Mouse (Mus musculus) liver, postnatal 0 days (tissue): ENCODE data around the gene Zfp239. TPM values are rescaled to one million over a fixed set of nuclear protein-coding genes. Genes with fewer than 3 reads are reported as not detected.

Experiments
- ATAC-seq: fragments of 200-750 bp; cut with Nextera tagmentation; 2 replicates; pipeline ENCODE4 v1.8.0; 2017; ENCODE audit warnings: mild to moderate bottlenecking, moderate library complexity
- DNase-seq: peaks from one replicate; pipeline ENCODE4 v3.0.0-alpha.2; 2016
- H3K27ac ChIP-seq: fragments of 300-500 bp; sonication (generic); 2 replicates; pipeline ENCODE4 v1.5.1; 2014; ENCODE audit warnings: antibody characterized with exemption, moderate library complexity, mild to moderate bottlenecking, low read depth
- H3K27me3 ChIP-seq: fragments of 300-500 bp; sonication (generic); 2 replicates; pipeline ENCODE4 v1.6.1; 2014; ENCODE audit warnings: low read length, control low read depth, mixed read lengths; ENCODE audit not compliant: insufficient read depth
- H3K36me3 ChIP-seq: fragments of 300-500 bp; sonication (generic); replicated peaks from 2 replicates; pipeline ENCODE4 v1.6.1; 2014; ENCODE audit warnings: mild to moderate bottlenecking, control low read depth, low read length, moderate library complexity, mixed read lengths; ENCODE audit not compliant: insufficient read depth
- H3K4me1 ChIP-seq: fragments of 300-500 bp; sonication (generic); 2 replicates; pipeline ENCODE4 v1.6.1; 2014; ENCODE audit warnings: antibody characterized with exemption, mild to moderate bottlenecking, control low read depth; ENCODE audit not compliant: insufficient read depth
- H3K4me2 ChIP-seq: fragments of 300-500 bp; sonication (generic); 2 replicates; pipeline ENCODE4 v1.6.1; 2014; ENCODE audit warnings: low read depth, mild to moderate bottlenecking, low read length, moderate library complexity, mixed read lengths
- H3K4me3 ChIP-seq: fragments of 300-500 bp; sonication (generic); 2 replicates; pipeline ENCODE4 v1.5.1; 2014; ENCODE audit warnings: low read depth, low read length
- H3K9ac ChIP-seq: fragments of 300-500 bp; sonication (generic); replicated peaks from 2 replicates; pipeline ENCODE4 v1.6.1; 2014; ENCODE audit warnings: mild to moderate bottlenecking, moderate library complexity
- H3K9me3 ChIP-seq: fragments of 300-500 bp; sonication (generic); 2 replicates; pipeline ENCODE4 v1.6.1; 2016; ENCODE audit warnings: mild to moderate bottlenecking, control low read depth, low read length, mixed read lengths
- CTCF ChIP-seq: sonication (generic); IDR thresholded peaks from 2 replicates; pipeline ENCODE4 v1.5.1; 2016; ENCODE audit warnings: antibody characterized with exemption, low read depth
- EP300 ChIP-seq: IDR thresholded peaks from 2 replicates; pipeline ENCODE4 v1.6.1; 2016; ENCODE audit warnings: antibody characterized with exemption, low read depth, mild to moderate bottlenecking
- WGBS: fragments of 180-500 bp; shearing (Covaris S2); extraction: QIAGEN DNeasy Blood & Tissue Kit; methylation state at CpG from one replicate; pipeline ENCODE4 v1.1.7; 2014; ENCODE audit not compliant: insufficient replicate concordance; 5-methylcytosine and 5-hydroxymethylcytosine counted together
- polyA plus RNA-seq: library from polyadenylated mRNA; unstranded; fragments of >200 nt; fragmentation: Nextera tagmentation; extraction: Ambion mirVana; gene quantifications from 2 replicates; pipeline ENCODE4 v1.2.1, GENCODE M21; 2015

Gene Zfp239
- polyA plus RNA-seq, 1 experiment from 2014 or later, result 1.1 TPM

DNA sequence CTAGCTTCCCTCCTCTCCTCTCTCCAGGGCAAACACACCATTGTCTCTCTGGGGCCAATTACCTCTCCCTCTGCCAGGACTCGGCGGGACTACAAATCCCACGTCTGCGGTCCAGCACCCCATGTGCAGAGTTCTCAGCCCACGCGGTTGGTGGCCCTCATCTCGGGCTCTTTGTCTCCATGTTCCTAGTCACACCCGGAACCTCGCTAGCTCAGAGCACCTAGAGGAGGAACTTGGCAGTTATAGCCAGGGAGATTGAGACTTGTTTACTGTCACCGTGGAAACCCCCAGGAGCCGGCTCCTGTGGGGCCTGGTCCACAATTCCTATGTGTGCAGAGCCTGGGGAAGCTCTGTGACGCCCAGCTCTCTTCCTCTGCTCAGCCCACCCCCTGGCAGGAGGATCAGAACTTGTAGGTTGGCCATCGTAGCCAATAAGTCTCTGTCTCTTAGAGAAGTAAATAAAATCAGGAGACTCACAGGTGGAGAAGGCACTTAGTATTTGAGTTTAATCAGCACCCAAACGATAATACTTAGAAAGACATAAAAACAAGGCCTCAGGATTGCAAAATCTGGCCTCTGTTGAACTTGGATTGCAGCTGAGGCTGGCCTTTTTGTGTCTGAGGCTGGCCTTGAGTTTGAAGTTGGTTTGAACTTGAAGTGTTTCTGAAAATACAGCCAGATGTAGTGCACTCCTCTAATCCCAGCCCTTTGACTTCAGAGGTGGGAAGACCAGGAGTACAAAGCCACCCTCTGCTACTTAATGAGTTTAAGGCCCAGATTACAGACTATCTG lies 29.7 kb downstream of the Zfp239 start:
- H3K4me3 ChIP-seq, result no peak overlapping the region
- ATAC-seq, result peak; percentile 30; the same call in 1 of the 2 replicates
- H3K9ac ChIP-seq, result peak overlapping the region; percentile 35; the same call in 1 of the 2 replicates
- H3K27me3 ChIP-seq, result no peaks in the 10 kb centered on the region
- H3K4me1 ChIP-seq, result peaks cover 26% of the 10 kb centered on the region
- peak; percentile 26 for DNase-seq
- H3K36me3 ChIP-seq, result no peaks in the 10 kb centered on the region
- WGBS, result 39% methylated on average over 14 of the region's 14 CpGs
- TF ChIP-seq EP300 (no peak), CTCF (no peak)
- H3K27ac ChIP-seq, result peak overlapping the region; percentile 39
- no peaks in the 10 kb centered on the region for H3K9me3 ChIP-seq
- peak overlapping the region; percentile 32 for H3K4me2 ChIP-seq

DNA sequence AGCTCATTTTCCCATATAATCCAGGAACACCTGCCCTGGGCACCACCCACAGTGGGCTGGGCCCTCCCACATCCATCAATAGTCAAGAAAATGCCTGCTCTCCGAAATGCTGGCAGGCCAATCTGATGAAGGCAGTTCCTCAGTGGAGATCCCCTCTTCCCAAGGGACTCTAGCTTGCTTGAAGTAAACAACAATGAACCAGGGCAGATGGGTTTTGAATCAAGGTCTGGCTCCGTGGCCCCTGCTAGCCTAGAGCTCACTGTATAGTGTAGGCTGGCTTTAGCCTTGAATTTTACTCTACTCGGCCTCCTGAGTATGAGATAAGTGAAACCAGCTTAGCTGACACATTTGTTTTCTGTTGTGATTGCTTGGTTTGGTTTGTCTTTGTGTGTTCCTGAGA lies 30.5 kb downstream of the Zfp239 start:
- H3K4me1 ChIP-seq, result peaks cover 26% of the 10 kb centered on the region
- H3K27ac ChIP-seq, result 0 out of 2 replicates have a peak overlapping the region, but pooled peaks have one; percentile 6
- no peaks in the 10 kb centered on the region for H3K36me3 ChIP-seq
- H3K4me2 ChIP-seq, result no peak overlapping the region
- H3K9me3 ChIP-seq, result no peaks in the 10 kb centered on the region
- DNase-seq (no peak), ATAC-seq (no peak)
- H3K27me3 ChIP-seq, result no peaks in the 10 kb centered on the region
- no peak overlapping the region for H3K4me3 ChIP-seq
- TF ChIP-seq EP300 (no peak), CTCF (no peak)
- no peak overlapping the region for H3K9ac ChIP-seq
- WGBS, result 72% methylated on average over 3 of the region's 3 CpGs

DNA sequence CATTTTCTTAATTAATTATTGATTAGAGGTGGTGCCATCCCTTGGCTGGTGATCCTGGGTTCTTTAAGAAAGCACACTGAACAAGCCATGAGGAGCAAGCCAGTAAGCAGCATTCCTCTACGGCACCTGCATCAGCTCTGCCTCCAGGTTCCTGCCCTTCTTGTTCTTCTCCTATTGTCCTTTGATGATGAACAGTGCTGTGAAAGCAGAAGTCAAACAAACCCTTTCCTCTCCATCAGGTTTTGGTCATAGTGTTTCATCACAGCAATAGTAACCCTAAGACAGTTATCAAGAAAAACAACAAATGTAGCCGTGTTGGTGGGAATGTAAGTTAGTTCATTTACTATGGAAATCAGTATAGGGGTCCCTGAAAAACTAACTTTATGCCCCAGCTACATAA lies 31.5 kb downstream of the Zfp239 start:
- no peaks in the 10 kb centered on the region for H3K27me3 ChIP-seq
- TF ChIP-seq EP300 (no peak), CTCF (no peak)
- no peaks in the 10 kb centered on the region for H3K9me3 ChIP-seq
- peaks cover 19% of the 10 kb centered on the region for H3K4me1 ChIP-seq
- no peak overlapping the region for H3K4me3 ChIP-seq
- H3K4me2 ChIP-seq, result no peak overlapping the region
- DNase-seq (no peak), ATAC-seq (no peak)
- H3K36me3 ChIP-seq, result no peaks in the 10 kb centered on the region
- no peak overlapping the region for H3K9ac ChIP-seq
- WGBS, result 78% methylated on average over 2 of the region's 2 CpGs
- no peak overlapping the region for H3K27ac ChIP-seq

DNA sequence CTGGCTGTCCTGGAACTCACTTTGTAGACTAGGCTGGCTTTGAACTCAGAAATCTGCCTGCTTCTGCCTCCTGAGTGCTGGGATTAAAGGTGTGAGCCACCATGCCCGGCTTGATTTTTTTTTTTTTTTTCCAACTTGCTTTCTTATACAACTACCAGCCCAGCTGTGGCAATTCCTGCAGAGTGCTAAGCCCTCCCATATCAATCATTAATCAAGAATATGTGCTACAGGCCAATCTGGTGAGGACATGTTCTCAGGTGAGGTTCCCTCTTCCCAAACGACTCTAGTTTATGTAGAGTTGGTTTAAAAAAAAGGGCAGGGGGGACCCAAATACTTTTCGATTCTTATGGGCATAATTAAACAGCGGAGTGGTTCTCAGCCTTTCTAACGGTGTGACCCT lies 35.9 kb downstream of the Zfp239 start:
- Histone ChIP-seq H3K27me3 (no peaks in the 10 kb centered on the region), H3K9ac (no peak overlapping the region), H3K9me3 (no peaks in the 10 kb centered on the region), H3K27ac (no peak overlapping the region), H3K4me2 (no peak overlapping the region), H3K4me3 (no peak overlapping the region), H3K4me1 (peaks cover 17% of the 10 kb centered on the region), H3K36me3 (no peaks in the 10 kb centered on the region)
- no peak for DNase-seq
- no peak for TF ChIP-seq CTCF
- no peak for TF ChIP-seq EP300
- WGBS, result 67% methylated on average over 5 of the region's 5 CpGs
- peak; percentile 64 for ATAC-seq

DNA sequence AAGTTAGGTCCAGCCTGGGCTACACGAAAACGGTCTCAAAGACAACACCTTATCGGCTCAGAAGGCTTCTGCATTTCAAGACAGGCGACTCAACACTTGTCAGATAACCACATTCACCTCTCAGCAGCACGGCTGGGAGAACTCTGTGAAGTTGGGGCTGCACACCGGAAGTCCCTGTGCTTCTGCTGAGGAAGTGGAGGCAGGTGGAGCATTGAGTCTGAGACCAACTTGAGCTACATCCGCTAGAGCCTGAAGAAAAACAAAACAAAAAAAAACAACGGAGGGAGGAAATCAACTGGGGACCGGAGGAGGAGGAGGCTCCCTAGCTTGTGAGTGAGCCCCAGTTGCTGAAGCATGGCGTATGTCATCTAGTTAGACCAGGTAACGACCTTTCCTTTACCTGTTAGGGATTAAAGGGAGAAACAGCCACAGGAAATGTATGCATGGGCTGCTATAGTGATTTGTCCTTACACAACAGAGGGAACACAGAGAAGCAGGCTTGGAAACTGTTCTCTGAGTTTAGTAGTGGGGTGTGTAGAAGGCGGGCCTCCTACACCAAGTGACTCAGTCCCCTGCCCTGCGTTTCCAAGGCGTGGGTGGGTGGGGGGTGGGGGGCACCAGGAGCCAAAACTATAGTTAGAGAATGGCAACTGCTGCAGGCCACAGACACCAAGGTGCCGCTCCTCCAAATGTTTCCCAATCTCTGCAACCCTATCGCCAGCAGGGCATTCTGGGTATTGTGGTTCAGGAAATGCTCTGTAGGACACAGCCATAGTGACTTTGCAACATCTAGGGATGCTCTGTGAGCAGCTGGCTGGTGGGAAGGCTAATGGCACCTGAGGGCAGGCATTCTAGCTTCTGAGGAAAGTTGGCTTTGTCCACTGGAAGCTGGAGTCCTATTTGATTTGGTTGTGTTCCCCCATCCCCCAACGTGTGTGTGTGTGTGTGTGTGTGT lies 38.5 kb downstream of the Zfp239 start, which contains the start of gene Hnrnpf:
TSS of gene Hnrnpf (plus strand) at position 199 of the 955 bp plus-strand sequence.
- ATAC-seq (peak; percentile 81), DNase-seq (peak; percentile 61)
- H3K4me1 ChIP-seq, result peaks cover 22% of the 10 kb centered on the region
- 28% methylated on average over 17 of the region's 17 CpGs for WGBS
- H3K4me2 ChIP-seq, result peak within 1 kb of the TSS; percentile 58
- no peaks in the 10 kb centered on the region for H3K9me3 ChIP-seq
- no peak; the same call in 1 of the 2 replicates for TF ChIP-seq CTCF
- 0 out of 2 replicates have a peak, but pooled peaks have one; percentile 8 for TF ChIP-seq EP300
- H3K27ac ChIP-seq, result peak within 1 kb of the TSS; percentile 77
- peak within 1 kb of the TSS; percentile 19 for H3K4me3 ChIP-seq
- no peak within 1 kb of the TSS for H3K9ac ChIP-seq
- no peaks in the 10 kb centered on the region for H3K36me3 ChIP-seq
- H3K27me3 ChIP-seq, result no peaks in the 10 kb centered on the region
